Mouse (Mus musculus): ENCODE data around the gene Nr2f1.

DNA sequence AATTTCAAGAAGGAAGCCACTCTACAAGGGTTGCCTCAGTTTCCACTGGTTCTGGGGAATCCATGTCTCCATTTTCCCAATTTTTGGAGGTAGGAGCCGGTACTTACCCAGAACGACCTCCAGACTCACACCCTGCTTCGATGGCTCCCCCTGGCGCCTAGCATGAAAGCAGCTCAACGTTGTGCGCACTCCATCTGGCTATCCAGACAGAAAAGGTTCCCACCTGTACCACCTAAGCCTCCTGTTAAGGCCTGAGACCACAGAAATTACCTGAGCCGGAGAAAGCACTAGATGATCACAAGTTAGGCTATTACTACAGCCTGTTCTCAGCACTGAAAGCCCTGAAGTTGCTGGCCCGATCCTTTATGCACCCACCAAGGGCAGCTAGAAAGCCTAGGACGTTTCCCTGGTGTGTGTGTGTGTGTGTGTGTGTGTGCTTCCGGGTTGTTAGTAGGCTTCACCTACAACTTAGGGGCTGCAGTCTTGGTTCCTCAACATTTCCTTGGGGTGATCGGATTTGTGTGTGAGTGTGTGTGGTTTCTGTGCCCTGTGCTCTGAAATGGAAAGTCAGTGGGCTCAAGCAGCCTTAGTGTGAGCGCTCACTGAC, 13.1 kb downstream of the Nr2f1 start:
- no peak for TF ChIP-seq POLR2A (IDR thresholded peaks at IDR 0.05; ENCODE audit: low read depth, low read length)
- TF ChIP-seq CTCF (conservative IDR thresholded peaks at IDR 0.05; ENCODE audit: insufficient read depth, insufficient read length, low read depth, low read length): peak; percentile 57

Measured in kidney, adult 2 months (tissue).